Mouse (Mus musculus) urinary bladder, postnatal 14 days (tissue): Measurements from ENCODE around the gene Gm7137.
"Not testable (repeated sequence)": the region's sequence is repeated elsewhere in the genome, so short reads cannot be mapped to it uniquely, and the experiment has no call there.

ENCODE experiments used
- DNase-seq: peaks from one replicate; pipeline ENCODE4 v3.0.0; 2021; ENCODE audit warnings: low spot score

Gm7137 gene

GRCm38 (mm10) chr10:77787876-77788275 is at the start of gene Gm7137:
Gene Gm7137 (minus strand): TSS chr10:77788200.
- not testable (repeated sequence) for DNase-seq

- DNase-seq = no peak
Measured at GRCm38 (mm10) chr10:77835647-77836046, 47.6 kb upstream of the Gm7137 start, which contains the start of gene Krtap10-10. Gene Krtap10-10 (plus strand): TSS chr10:77835947.

DNA sequence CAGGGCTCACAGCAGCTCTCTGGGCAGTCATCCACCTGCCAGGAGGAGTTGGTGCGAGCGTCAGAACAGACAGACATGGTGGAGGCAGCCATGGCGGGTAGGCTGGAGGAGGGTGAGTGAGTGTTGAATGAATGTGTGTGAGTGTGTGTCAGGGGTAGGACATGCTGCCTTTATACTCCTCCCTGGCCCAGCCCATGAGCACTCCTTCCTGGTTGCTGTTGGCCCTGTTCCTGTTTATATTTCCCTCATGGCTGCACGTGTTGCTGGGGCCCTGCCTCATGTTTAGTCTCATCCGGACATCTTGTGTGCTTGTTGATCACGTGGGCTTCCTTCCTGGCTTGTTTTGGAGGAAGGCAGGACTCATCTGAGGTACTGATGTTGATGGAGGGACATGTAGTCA is 39.0 kb upstream of the Gm7137 start, which contains the start of gene Krtap10-4:
Krtap10-4 (minus strand) TSS at position 145 of the 400 bp plus-strand sequence.
- DNase-seq = no peak

- DNase-seq = no peak
Measured at GRCm38 (mm10) chr10:77819203-77819602, 31.2 kb upstream of the Gm7137 start.

- no peak for DNase-seq
Measured at GRCm38 (mm10) chr10:77818523-77818922, 30.5 kb upstream of the Gm7137 start.

DNA sequence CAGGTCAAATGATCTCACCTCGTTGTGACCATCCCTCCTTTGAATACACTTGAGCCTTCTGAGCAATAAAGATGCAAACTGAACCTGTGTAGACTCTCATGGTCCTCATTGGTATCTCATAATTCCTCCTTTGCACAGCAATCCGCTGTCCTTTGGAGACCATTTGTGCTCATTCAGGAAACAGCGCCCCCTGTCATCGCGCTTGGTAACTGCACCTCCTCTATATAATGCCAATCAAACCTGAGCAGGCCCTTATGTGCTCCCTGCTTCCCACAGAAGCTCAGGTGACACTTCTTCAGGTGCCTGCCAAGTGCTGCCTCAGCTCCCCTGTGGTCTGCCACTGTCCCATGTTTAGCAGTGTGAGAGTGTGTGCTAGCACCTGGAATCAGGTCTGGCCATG is 27.5 kb upstream of the Gm7137 start:
- DNase-seq = peak; percentile 16

- DNase-seq = no peak
Measured at GRCm38 (mm10) chr10:77814382-77814781, 26.4 kb upstream of the Gm7137 start, which contains the start of gene Gm2696. Gene Gm2696 (plus strand): TSS chr10:77814682.

GRCm38 (mm10) chr10:77811743-77812142 is 23.7 kb upstream of the Gm7137 start, which contains the start of gene Gm9507:
Gene Gm9507 (minus strand): TSS chr10:77811843.
- DNase-seq = no peak

DNA sequence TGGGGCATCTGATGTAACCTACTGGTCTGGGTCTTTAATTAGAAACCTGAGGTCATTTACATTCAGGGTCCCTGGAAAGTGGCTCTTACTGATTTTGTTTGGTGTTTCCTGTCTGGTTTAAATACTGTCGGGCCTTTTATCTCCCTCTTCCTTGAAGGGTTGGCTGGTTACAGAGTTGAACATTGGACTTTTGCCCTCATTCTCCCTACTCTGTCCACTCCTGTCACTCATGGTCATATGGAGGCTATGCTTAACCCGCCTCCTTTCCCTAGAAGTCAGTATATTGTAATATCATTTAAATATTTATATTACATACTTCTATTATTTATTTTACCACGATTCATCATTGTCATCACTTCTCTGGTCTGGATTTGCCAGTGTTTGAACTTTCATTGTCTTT is 16.1 kb upstream of the Gm7137 start:
- DNase-seq = no peak

GRCm38 (mm10) chr10:77798921-77799508 is 11.0 kb upstream of the Gm7137 start, which contains the start of gene Gm19668:
Gene Gm19668 (minus strand): TSS chr10:77799133.
- no peak for DNase-seq

DNA sequence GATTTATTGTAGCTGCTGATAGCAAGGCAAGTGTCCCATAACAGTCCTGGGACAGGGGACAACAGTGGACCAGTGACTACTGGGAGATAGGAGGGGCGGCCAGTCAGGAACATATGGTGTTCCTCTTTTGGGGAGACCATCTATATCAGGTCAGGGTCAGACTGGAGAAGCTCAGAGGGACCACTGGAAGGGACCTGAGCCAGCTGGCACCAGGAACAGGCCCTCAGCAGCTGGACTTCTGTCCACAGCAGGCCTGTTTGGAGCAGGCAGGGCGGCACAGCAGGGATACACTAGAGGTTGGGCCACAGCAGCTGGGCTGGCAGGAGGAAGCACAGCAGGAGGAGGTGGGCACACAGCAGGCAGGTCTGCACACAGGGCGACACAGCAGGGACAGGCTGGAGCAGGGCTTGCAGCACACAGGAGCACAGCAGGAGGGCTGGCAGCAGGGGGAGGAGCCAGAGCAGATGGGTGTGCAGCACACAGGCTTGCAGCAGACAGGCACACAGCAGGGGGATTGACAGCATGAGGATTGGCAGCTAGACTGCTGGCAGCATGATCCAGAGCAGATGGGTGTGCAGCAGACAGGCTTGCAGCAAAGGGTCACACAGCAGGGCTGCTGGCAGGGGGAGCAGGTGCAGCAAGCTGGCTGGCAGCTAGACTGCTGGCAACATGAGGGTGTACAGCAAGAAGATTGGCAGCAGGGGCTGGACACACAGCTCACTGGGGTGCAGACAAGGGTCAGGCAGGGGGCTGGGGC is 10.3 kb upstream of the Gm7137 start:
- DNase-seq = not testable (repeated sequence)

GRCm38 (mm10) chr10:77797677-77798076 is 9.7 kb upstream of the Gm7137 start:
- DNase-seq = no peak

DNA sequence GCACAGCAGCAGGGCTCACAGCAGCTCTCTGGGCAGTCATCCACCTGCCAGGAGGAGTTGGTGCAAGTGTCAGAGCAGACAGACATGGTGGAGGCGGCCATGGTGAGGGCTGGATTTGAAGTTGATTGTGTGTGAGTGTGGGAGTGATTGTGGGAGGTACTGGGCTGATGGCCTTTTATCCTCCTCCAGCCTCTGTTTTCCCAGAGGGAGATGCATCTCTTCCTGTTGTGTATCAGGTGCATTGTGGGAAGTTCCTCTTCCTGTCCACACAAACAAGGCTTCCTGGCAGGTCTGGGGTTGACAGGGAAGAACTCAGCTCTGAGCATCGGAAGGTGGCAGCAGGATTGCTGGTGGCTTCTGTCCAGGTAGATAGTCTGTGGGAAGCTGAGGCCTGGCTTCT is 7.0 kb upstream of the Gm7137 start, which contains the start of gene Gm9639:
Gm9639 (minus strand) TSS at position 101 of the 400 bp plus-strand sequence.
- DNase-seq = no peak

- DNase-seq = no peak
Measured at GRCm38 (mm10) chr10:77788621-77789020, 621 bp upstream of the Gm7137 start.

GRCm38 (mm10) chr10:77783396-77783795 is 4.6 kb downstream of the Gm7137 start:
- not testable (repeated sequence) for DNase-seq

- not testable (repeated sequence) for DNase-seq
Measured at GRCm38 (mm10) chr10:77782442-77782841, 5.6 kb downstream of the Gm7137 start, which contains the start of gene Gm3250. Gene Gm3250 (minus strand): TSS chr10:77782542.

DNA sequence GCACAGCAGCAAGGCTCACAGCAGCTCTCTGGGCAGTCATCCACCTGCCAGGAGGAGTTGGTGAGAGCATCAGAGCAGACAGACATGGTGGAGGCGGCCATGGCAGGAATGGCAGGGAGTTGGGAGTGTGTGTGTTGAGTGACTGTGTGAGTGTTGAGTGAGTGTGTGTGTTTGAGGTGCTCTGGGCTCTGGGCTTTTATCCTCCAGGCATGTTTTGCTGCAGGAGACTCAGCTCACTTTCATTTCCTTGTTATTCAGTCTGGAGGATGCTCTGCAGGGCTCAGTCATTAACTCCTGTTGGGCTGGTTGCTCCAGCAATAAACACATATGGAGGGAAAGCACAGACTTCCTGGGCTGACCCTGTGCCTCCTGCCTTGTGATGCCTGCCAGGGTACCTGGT is 11.2 kb downstream of the Gm7137 start, which contains the start of gene Gm7138:
Gm7138 (minus strand) TSS at position 101 of the 400 bp plus-strand sequence.
- DNase-seq = not testable (repeated sequence)

GRCm38 (mm10) chr10:77772142-77772541 is 15.9 kb downstream of the Gm7137 start:
- not testable (repeated sequence) for DNase-seq

DNA sequence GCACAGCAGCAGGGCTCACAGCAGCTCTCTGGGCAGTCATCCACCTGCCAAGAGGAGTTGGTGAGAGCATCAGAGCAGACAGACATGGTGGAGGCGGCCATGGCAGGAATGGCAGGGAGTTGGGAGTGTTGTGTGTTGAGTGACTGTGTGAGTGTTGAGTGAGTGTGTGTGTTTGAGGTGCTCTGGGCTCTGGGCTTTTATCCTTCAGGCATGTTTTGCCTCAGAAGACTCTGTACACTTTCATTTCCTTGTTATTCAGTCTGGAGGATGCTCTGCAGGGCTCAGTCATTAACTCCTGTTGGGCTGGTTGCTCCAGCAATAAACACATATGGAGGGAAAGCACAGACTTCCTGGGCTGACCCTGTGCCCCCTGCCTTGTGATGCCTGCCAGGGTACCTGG is 16.8 kb downstream of the Gm7137 start, which contains the start of gene Gm3238:
Gm3238 (minus strand) TSS at position 101 of the 400 bp plus-strand sequence.
- not testable (repeated sequence) for DNase-seq

DNA sequence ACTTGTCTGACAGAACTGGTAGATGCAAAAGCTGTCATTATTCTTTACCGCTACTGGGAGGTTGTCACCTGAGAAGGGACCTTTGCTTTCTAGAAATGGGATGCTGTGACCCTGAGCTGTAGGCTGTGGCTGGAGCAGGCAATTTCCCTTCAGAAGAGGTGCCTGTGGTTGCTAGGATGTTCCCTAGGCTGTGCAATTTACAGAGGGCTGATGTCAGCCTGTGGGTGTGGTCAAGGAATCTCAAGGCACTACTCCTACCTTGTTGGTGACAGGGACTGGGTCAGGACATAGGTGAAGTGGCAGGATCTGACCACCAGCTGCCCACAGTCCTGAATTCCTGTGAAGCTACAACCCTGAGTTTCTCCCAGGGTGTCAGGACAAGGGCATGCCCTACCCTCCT is 18.3 kb downstream of the Gm7137 start:
- no peak for DNase-seq

- not testable (repeated sequence) for DNase-seq
Measured at GRCm38 (mm10) chr10:77759582-77759981, 28.4 kb downstream of the Gm7137 start, which contains the start of gene Gm3233. Gene Gm3233 (minus strand): TSS chr10:77759682.

DNA sequence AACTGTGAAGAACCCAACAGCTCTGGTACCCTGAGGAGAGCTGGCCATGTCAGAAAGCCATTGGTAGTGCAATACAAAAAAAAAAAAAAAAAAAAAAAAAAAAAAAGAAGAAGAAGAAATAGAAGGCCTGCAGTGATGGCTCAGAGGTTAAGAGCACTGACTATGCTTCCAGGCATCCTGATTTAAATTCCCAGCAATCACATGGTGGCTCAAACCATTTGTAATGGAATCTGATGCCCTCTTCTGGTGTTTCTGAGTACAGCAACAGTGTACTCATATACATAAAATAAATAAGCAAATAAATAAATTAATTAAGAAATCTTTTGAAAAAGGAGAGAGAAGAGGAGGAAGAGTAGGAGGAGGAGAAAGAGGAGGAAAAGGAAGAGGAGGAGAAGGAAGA is 34.6 kb downstream of the Gm7137 start:
- no peak for DNase-seq

- not testable (repeated sequence) for DNase-seq
Measured at GRCm38 (mm10) chr10:77752312-77752711, 35.7 kb downstream of the Gm7137 start.
